ENCODE assay signal across 7 mouse cellular contexts in the genomic region with DNA sequence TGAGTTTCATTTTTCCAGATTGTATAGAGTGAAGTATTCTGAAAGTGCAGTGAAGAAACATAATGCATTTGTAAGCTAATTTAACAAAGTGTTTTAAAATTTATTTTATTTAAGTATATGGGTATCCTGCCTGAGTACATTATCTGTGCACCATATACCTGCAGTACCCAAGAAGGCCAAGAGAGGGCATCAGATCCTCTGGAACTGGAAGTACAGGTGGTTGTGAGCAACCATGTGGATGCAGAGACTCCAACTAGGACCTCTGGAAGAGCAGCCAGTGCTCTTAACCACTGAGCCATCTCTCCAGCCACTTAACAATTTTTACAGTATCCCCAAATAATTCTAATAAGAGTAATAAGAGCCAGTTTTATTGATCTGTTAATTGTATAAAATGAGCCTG.
DNase-seq lines count a peak whose midpoint lies in the region; ATAC-seq and TF ChIP-seq lines count a peak whose summit lies in the region.

No protein-coding gene starts in this region.

- H3K36me3 ChIP-seq in liver, adult 2 months (ENCODE audit: control insufficient read depth, insufficient read depth, low read length), result peaks cover 16% of the 10 kb centered on the region
- H3K36me3 ChIP-seq in liver, embryonic 11.5 days (ENCODE audit: control insufficient read depth, insufficient read depth, low read length), result peaks cover 3% of the 10 kb centered on the region; the same call in 1 of the 2 replicates
- H3K36me3 ChIP-seq in liver, embryonic 14.5 days (replicated peaks; ENCODE audit: control insufficient read depth, insufficient read depth, low read depth), result no peaks in the 10 kb centered on the region

- no peak for TF ChIP-seq POLR2A in liver, adult 2 months (IDR thresholded peaks at IDR 0.05; ENCODE audit: extremely low read depth, insufficient read depth, low read length)

- intact Hi-C loops in left cerebral cortex, postnatal 10 days (cut with DNase I), result loop anchor here (10.0 kb wide), 2 partner anchors 221 to 1011 kb away; partner anchors contain the start of gene Ppp3ca

- peak; percentile 27 for DNase-seq in liver, adult 2 months (ENCODE audit: extremely low read depth, low read depth, low spot score)
- DNase-seq in liver, embryonic 11.5 days (ENCODE audit: low spot score), result no peak
- peak; percentile 23 for DNase-seq in adipocyte (ENCODE audit: low spot score)
- DNase-seq in liver, embryonic 14.5 days (ENCODE audit: low read depth in 3 of 3, low spot score in 3 of 3), result peak in 2 of 3 experiments; percentile 4 to 5
- peak; percentile 48 for DNase-seq in thymus, postnatal 0 days (ENCODE audit: low spot score)
- DNase-seq in gastrocnemius, postnatal 10 days, result no peak
- DNase-seq in left cerebral cortex, postnatal 10 days (ENCODE audit: extremely low spot score in 1 of 2, low spot score in 2 of 2), result no peak

- H3K79me2 ChIP-seq in liver, adult 2 months (ENCODE audit: control insufficient read depth, insufficient read depth, low read length), result no peaks in the 10 kb centered on the region

- ATAC-seq in liver, embryonic 11.5 days (replicated peaks; ENCODE audit: low FRiP score), result no peak
- no peak for ATAC-seq in liver, embryonic 14.5 days (ENCODE audit: insufficient read depth)

- no peaks in the 10 kb centered on the region for H3K4me1 ChIP-seq in liver, adult 2 months (ENCODE audit: control insufficient read depth, insufficient read depth, low read length)
- no peaks in the 10 kb centered on the region for H3K4me1 ChIP-seq in liver, embryonic 11.5 days (replicated peaks; ENCODE audit: control insufficient read depth, insufficient read depth, low read length)
- H3K4me1 ChIP-seq in liver, embryonic 14.5 days (replicated peaks; ENCODE audit: control insufficient read depth in 2 of 2, insufficient read depth in 2 of 2, low read length in 1 of 2), result no peaks in the 10 kb centered on the region

- TF ChIP-seq CTCF in liver, adult 2 months (IDR thresholded peaks at IDR 0.05; ENCODE audit: low read depth, low read length), result peak; percentile 44; the same call in 1 of the 2 replicates
- peak; percentile 64 for TF ChIP-seq CTCF in liver, embryonic 14.5 days (IDR thresholded peaks at IDR 0.05; ENCODE audit: low read depth)

- TF ChIP-seq EP300 in liver, embryonic 14.5 days (IDR thresholded peaks at IDR 0.05; ENCODE audit: low read depth), result no peak

- no peaks in the 10 kb centered on the region for H3K27me3 ChIP-seq in liver, adult 2 months (ENCODE audit: control insufficient read depth, insufficient read depth, low read length)
- H3K27me3 ChIP-seq in liver, embryonic 11.5 days (replicated peaks; ENCODE audit: control insufficient read depth, insufficient read depth, low read length), result no peaks in the 10 kb centered on the region
- H3K27me3 ChIP-seq in liver, embryonic 14.5 days (ENCODE audit: control insufficient read depth, insufficient read depth, low read length), result no peaks in the 10 kb centered on the region

- H3K9me3 ChIP-seq in liver, embryonic 11.5 days (ENCODE audit: control insufficient read depth, low read length), result no peaks in the 10 kb centered on the region
- H3K9me3 ChIP-seq in liver, embryonic 14.5 days (ENCODE audit: control insufficient read depth, low read length), result no peaks in the 10 kb centered on the region

- no peak overlapping the region for H3K27ac ChIP-seq in liver, adult 2 months (replicated peaks; ENCODE audit: insufficient read depth, low read depth, low read length)
- no peak overlapping the region for H3K27ac ChIP-seq in liver, embryonic 11.5 days (ENCODE audit: low read depth, low read length)
- H3K27ac ChIP-seq in liver, embryonic 14.5 days, result no peak overlapping the region

- no peak overlapping the region for H3K4me3 ChIP-seq in liver, adult 2 months (ENCODE audit: insufficient read depth, low read depth, low read length)
- H3K4me3 ChIP-seq in liver, embryonic 11.5 days (ENCODE audit: low read depth, low read length), result no peak overlapping the region
- no peak overlapping the region for H3K4me3 ChIP-seq in liver, embryonic 14.5 days (ENCODE audit: insufficient read depth in 1 of 2, low read depth in 2 of 2, low read length in 2 of 2)

- no peak overlapping the region for H3K4me2 ChIP-seq in liver, embryonic 11.5 days
- no peak overlapping the region for H3K4me2 ChIP-seq in liver, embryonic 14.5 days (ENCODE audit: low read depth)

- H3K9ac ChIP-seq in liver, adult 2 months (ENCODE audit: low read depth, low read length), result no peak overlapping the region
- H3K9ac ChIP-seq in liver, embryonic 11.5 days (ENCODE audit: low read depth, low read length), result no peak overlapping the region
- H3K9ac ChIP-seq in liver, embryonic 14.5 days (replicated peaks), result no peak overlapping the region

Comparison
In these comparisons a context has a peak if more than half of its experiments do, and no peak if none do; other contexts are left out.
1. DNase-seq: peak in liver, adult 2 months (single experiment), adipocyte (single experiment), liver, embryonic 14.5 days (2 of 3) and thymus, postnatal 0 days (single experiment); none in liver, embryonic 11.5 days (single experiment), gastrocnemius, postnatal 10 days (single experiment) and left cerebral cortex, postnatal 10 days (0 of 2).